Mouse (Mus musculus): ENCODE measurements around the gene Carmil3. TPM values are rescaled to one million over a fixed set of nuclear protein-coding genes. Genes with fewer than 3 reads are reported as not detected.

Gene Carmil3
- total RNA-seq (2021): under 1 TPM; 0.33 to 0.40 TPM
- long read RNA-seq, experiment 1: 0 reads
- long read RNA-seq, experiment 2: 0 reads

- peak; percentile 65 for DNase-seq
These were observed at the start of gene Carmil3 for GRCm38 (mm10) chr14:55490361-55491201. Gene Carmil3, plus strand, starts transcription at chr14:55490651.

- no peak for DNase-seq
These were observed 32.8 kb upstream of the Carmil3 start for GRCm38 (mm10) chr14:55457693-55458092.

- DNase-seq: peak; percentile 16
These were observed 32.2 kb upstream of the Carmil3 start for GRCm38 (mm10) chr14:55458273-55458672.

GRCm38 (mm10) chr14:55458761-55459160, 31.7 kb upstream of the Carmil3 start:
- DNase-seq: no peak

- no peak for DNase-seq
These were observed 30.7 kb upstream of the Carmil3 start for GRCm38 (mm10) chr14:55459796-55460195.

- no peak for DNase-seq
These were observed 30.2 kb upstream of the Carmil3 start for GRCm38 (mm10) chr14:55460297-55460696.

- DNase-seq: no peak
These were observed 28.7 kb upstream of the Carmil3 start for GRCm38 (mm10) chr14:55461757-55462156.

GRCm38 (mm10) chr14:55466481-55466880, 24.0 kb upstream of the Carmil3 start:
- no peak for DNase-seq

GRCm38 (mm10) chr14:55467108-55467507, 23.3 kb upstream of the Carmil3 start:
- no peak for DNase-seq

- DNase-seq: no peak
These were observed 22.1 kb upstream of the Carmil3 start for GRCm38 (mm10) chr14:55468301-55468741.

GRCm38 (mm10) chr14:55469041-55469440, 21.4 kb upstream of the Carmil3 start:
- no peak for DNase-seq

GRCm38 (mm10) chr14:55469821-55470220, 20.6 kb upstream of the Carmil3 start:
- DNase-seq: no peak

GRCm38 (mm10) chr14:55470806-55471205, 19.6 kb upstream of the Carmil3 start:
- DNase-seq: no peak

GRCm38 (mm10) chr14:55475654-55476053, 14.8 kb upstream of the Carmil3 start:
- no peak for DNase-seq

GRCm38 (mm10) chr14:55477421-55477820, 13.0 kb upstream of the Carmil3 start:
- DNase-seq: no peak

- no peak for DNase-seq
These were observed 12.6 kb upstream of the Carmil3 start for GRCm38 (mm10) chr14:55477829-55478228.

GRCm38 (mm10) chr14:55478651-55479599, 11.5 kb upstream of the Carmil3 start, which contains the start of gene Dhrs4:
Gene Dhrs4, plus strand, starts transcription at chr14:55478758.
- peak; percentile 77 for DNase-seq

GRCm38 (mm10) chr14:55479629-55480028, 10.8 kb upstream of the Carmil3 start:
- no peak for DNase-seq

- no peak for DNase-seq
These were observed 5.9 kb upstream of the Carmil3 start for GRCm38 (mm10) chr14:55484430-55485085.

GRCm38 (mm10) chr14:55486836-55487235, 3.6 kb upstream of the Carmil3 start:
- DNase-seq: no peak

GRCm38 (mm10) chr14:55491291-55491833, 911 bp downstream of the Carmil3 start:
- DNase-seq: peak; percentile 52

- no peak for DNase-seq
These were observed 1.7 kb downstream of the Carmil3 start for GRCm38 (mm10) chr14:55492103-55492502.
